Mouse (Mus musculus) kidney, adult 8-10 months (tissue): Measurements from ENCODE around the gene Fbxo41.
A peak's percentile ranks its signal among the peaks of the same experiment; 100 is the strongest.

Experiments used
- DNase-seq, 2 experiments: peaks; one replicate each; pipeline ENCODE4 v3.0.0; 2022

Gene Fbxo41

GRCm38 (mm10) chr6:85502911-85503250 lies at the start of gene Fbxo41:
Gene Fbxo41, minus strand, starts transcription at chr6:85502994.
- DNase-seq = no peak

GRCm38 (mm10) chr6:85547642-85548041 lies 44.8 kb upstream of the Fbxo41 start:
- DNase-seq = no peak

GRCm38 (mm10) chr6:85544251-85544881 lies 41.6 kb upstream of the Fbxo41 start:
- DNase-seq = no peak

GRCm38 (mm10) chr6:85543351-85544175 lies 40.8 kb upstream of the Fbxo41 start:
- DNase-seq = no peak

- DNase-seq = no peak
These were observed 20.0 kb upstream of the Fbxo41 start for GRCm38 (mm10) chr6:85522825-85523224.

- DNase-seq = no peak
These were observed 19.2 kb upstream of the Fbxo41 start for GRCm38 (mm10) chr6:85522026-85522425.

- DNase-seq = no peak
These were observed 15.4 kb upstream of the Fbxo41 start for GRCm38 (mm10) chr6:85518091-85518693.

- DNase-seq = no peak
These were observed 13.1 kb upstream of the Fbxo41 start for GRCm38 (mm10) chr6:85515941-85516340.

GRCm38 (mm10) chr6:85513531-85513910 lies 10.7 kb upstream of the Fbxo41 start, which contains the start of gene Egr4:
Gene Egr4, minus strand, starts transcription at chr6:85513589.
- no peak for DNase-seq

GRCm38 (mm10) chr6:85512577-85513530 lies 10.1 kb upstream of the Fbxo41 start:
- no peak for DNase-seq

- no peak for DNase-seq
These were observed 9.3 kb upstream of the Fbxo41 start for GRCm38 (mm10) chr6:85512056-85512440.

GRCm38 (mm10) chr6:85511286-85512055 lies 8.7 kb upstream of the Fbxo41 start:
- DNase-seq = peak in 1 of 2 experiments; percentile 20

- DNase-seq = peak in 1 of 2 experiments; percentile 42
These were observed 7.7 kb upstream of the Fbxo41 start for GRCm38 (mm10) chr6:85510476-85510875.

- no peak for DNase-seq
These were observed 5.8 kb upstream of the Fbxo41 start for GRCm38 (mm10) chr6:85508602-85509001.

- DNase-seq = no peak
These were observed 2.1 kb upstream of the Fbxo41 start for GRCm38 (mm10) chr6:85504908-85505307.

- DNase-seq = no peak
These were observed 487 bp downstream of the Fbxo41 start for GRCm38 (mm10) chr6:85502103-85502910.

- no peak for DNase-seq
These were observed 1.2 kb downstream of the Fbxo41 start for GRCm38 (mm10) chr6:85501571-85502102.

- DNase-seq = no peak
These were observed 2.4 kb downstream of the Fbxo41 start for GRCm38 (mm10) chr6:85500416-85500815.

GRCm38 (mm10) chr6:85498147-85498546 lies 4.6 kb downstream of the Fbxo41 start:
- DNase-seq = no peak

- no peak for DNase-seq
These were observed 5.8 kb downstream of the Fbxo41 start for GRCm38 (mm10) chr6:85496976-85497375.

GRCm38 (mm10) chr6:85491606-85492005 lies 11.2 kb downstream of the Fbxo41 start:
- DNase-seq = no peak
